Mouse (Mus musculus) cerebral cortex, adult 2 months (tissue): Measurements from ENCODE around the gene Exog.

Experiments
- WGBS: fragments of 180-500 bp; shearing (Covaris S2); methylation state at CpG from one replicate; pipeline ENCODE4 v1.1.7; 2018; 5-methylcytosine and 5-hydroxymethylcytosine counted together

Gene Exog

DNA sequence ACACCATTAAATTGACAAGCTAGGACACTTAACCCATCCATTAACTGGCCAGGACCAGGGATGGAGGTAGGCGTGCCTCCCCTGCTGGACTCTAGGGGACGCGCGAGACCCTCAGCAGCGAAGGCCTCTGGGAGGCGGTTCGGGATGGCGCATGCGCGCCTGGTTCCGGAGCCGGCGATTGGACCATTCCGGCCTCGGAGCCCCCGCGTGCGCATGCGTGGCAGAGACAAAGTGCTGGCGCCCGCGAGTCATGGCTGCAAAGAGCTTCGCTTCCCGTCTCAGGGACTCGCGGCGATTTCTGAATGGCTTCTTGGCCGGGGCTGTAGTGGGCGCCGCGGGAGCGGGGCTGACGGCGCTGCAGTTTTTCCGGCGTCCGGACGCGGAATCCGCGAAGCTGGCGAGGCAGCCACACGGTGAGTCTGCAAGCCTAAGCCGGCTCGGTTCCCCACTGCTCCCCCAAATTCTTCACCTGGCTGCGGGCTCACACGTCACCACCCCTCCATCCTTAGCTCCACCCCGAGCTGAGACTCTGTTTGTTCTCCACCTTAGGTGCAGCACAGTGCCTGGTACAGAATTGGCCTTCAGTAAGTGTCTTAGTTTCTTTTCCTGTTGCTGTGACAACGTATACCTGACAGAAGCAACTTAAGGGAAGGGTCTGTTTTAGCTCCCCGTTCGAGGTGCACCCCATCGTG lies at the start of gene Exog:
Gene Exog, plus strand, starts transcription at position 206 of the 692 bp plus-strand sequence.
- under 1% methylated on average over 52 of the region's 52 CpGs for WGBS

DNA sequence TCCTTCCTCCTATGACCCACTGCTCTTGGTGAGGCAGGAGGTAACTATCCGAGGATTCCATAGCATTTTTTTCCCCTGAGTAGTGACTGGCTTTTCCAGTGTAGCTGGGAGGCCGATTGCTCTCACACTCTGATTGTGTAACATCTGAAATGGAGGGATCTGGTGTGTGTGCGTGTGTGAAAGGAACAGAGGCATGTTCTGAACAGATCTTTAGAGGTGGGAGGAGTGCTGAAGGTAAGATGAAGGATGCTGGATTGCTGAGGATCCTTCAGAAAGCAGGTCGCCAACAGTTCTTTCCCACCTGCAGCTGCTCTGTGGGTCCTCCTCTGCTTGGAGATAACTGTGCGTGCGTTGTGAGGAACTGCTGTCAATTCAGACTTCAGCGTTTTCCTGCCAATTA lies 43.4 kb upstream of the Exog start:
- 3% methylated on average over 7 of the region's 7 CpGs for WGBS

DNA sequence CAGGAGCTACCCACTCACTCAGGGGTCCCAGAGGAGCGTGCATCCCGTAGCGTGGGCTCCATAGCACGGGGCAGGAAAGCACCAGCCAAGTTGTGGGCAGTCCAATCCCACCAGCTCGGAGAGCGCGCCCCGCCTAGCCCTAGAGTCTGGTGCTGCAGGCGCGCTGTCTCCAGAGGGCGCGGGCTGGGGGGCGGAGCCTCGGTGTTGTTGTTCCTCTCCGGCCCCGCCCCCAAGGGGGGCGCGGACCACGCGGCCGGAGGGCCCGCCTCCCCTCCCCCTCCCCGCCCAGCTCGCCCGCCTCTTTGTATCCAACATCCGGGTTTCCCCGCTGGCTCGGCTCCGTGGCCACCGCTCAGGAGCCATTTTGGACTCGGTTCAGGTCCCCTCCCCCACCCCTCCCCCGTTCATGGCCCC lies 42.9 kb upstream of the Exog start, which contains the start of gene Acvr2b:
Gene Acvr2b, plus strand, starts transcription at position 318 of the 414 bp plus-strand sequence.
- under 1% methylated on average over 32 of the region's 32 CpGs for WGBS

DNA sequence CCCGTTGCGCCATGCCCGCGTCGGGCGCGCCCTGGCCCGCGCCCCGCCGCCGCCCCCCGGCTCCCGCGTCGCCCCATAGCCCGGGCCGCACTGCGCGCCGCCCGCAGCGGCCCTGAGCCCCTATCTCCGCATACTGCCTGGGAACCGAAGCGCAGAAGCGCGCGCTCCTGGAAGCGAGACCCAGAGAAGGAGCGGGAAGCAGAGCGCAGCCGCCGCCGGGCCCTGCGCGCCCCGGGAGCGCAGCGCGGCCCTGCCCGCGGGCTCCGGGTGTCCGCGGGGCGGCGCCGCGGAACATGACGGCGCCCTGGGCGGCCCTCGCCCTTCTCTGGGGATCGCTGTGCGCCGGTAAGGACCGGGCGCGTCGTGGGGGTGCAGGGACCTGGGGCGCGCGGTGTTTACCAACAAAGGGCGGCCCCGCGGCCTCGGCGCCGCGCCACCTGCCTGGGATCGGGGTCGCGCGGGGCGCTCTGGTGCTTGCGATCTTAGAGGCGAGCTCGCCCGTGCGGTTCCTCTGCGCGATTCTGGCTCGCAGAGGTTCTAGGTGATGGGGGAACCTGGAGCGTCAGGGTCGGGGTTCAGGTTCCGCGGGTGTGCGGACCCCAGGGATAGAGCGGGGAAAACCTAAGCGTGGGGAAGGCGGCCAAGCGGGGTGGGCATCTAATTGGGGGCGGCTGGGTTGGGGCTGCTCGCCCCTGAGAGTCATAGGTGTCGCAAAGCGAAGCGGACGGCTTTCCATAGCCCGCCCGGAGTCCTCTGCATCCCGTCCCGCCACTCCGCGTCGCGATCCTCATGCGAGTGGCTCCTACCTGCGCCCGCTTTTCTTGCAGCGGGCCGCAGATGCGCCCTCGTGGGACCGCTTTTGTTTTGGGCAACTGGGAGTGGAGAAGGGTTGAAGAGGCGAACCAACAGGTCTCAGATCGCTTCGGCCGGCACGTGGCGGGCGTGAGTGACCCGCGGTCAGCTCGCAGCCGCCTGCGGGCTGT lies 42.2 kb upstream of the Exog start:
- under 1% methylated on average over 126 of the region's 127 CpGs for WGBS

DNA sequence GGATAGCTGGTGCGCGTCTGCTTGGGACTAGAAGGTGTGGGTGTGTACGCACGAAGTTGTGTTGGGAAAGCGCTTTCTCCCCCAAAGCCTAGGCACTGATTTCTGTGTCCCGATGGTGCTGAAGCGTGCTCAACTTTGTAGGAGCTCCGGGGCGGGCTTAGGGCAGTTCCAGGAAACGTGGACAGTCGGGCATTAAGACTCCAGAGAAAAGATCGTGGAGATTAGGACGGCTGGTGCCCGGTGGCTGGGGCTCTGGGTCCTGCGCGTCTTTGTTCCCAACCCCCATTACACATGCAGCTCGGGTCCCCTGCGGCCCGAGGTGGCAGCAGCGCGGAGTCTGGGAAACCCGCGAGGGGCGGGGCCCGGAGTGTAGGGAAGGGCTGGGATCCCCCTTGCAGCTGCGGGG lies 41.5 kb upstream of the Exog start:
- under 1% methylated on average over 26 of the region's 26 CpGs for WGBS

DNA sequence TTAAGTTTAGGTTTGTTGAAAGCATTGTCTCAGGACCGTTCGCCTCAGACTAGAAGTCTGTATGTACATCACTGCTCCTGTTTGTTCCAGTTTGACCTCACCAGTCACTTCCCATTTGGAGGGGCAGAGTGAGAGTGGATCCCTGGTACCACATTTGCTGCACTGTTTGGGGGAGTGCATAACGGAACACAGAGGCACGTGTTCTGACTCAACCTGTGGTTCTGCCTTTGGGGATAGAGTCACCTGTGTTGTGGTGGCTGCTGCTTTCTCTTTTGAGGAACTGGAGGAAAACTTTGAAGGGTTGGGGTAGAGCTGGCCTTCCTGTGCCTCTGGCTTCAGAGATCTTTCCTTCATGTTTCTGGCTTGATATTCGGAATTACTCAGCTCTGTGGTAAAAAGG lies 40.7 kb upstream of the Exog start:
- 72% methylated on average over 5 of the region's 5 CpGs for WGBS

DNA sequence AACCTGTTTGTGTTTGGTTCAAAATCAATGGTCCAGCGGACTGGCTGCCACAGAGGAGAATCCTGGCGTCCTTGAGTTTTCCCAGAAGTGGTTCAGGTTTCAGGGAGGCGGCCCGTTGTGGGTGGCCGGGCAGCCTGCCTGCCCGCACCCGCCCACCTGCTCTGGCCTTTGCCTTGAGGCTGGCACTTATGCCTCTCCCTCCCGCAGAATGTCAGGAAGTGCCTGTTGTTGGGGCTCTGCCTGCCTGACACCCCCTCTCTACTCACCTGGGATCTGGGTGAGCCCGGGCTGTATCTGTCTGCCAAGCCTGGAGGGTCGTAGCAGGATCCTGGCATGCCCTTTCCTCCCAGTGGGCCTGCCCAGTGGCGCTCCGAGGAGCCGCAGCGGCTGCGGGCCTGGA lies 36.9 kb upstream of the Exog start:
- WGBS, result 90% methylated on average over 15 of the region's 15 CpGs

DNA sequence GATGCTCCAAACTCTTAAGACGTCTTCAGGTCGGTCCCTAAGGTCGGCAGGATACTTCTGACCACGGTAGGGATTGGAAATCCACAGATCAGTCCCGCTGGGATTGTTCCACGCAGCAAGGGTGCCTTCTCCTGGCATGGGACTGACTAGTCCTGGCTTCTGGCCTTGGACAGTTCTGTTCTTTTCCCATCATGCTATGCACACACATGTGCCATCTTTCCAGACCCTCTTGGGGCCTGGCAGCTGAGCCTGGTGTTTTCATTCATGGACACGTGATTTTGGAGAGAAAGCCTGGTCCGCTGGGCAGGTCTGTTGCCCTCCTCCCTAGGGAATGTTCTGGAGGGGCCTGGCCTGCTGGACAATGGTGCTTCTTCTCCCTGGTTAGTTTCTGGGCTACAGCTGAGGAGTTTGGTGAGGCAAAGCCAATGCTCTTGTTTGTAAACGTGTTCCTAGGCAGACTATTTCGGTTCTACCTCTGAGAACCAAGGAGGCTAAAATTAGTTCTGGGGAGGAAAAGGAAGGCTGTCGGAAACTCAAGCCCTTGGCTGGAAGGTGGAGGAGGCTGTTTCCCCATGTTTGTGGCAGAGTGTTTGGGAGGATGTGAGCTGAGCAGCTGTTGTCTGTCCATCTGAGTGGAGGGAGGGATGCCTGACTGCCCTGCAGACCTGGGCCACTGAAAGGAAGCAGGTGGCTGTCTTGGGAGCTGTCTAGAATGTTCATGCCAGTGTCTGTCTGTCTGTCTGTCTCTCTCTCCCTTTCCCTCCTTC lies 35.7 kb upstream of the Exog start:
- 51% methylated on average over 11 of the region's 11 CpGs for WGBS

DNA sequence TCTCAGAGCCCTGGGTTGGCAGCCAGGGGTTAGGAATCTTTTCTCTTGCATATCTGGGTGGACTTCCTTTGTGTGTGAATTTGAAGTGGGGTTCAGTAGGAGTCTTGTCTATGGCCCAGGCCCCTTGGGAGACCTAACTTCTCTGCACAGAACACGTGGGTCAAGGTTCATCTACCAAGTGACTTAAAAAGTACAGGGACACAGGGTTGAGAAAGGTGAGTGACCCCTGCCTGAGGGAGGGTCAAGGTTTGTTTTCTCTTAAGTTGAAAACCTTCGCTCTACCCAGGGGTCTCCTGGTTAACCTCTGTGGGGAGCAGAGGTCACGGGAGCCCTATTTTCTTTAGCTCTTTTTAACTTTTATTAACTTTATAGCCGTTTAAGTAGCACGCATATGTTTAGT lies 34.9 kb upstream of the Exog start:
- 92% methylated on average over 5 of the region's 5 CpGs for WGBS

DNA sequence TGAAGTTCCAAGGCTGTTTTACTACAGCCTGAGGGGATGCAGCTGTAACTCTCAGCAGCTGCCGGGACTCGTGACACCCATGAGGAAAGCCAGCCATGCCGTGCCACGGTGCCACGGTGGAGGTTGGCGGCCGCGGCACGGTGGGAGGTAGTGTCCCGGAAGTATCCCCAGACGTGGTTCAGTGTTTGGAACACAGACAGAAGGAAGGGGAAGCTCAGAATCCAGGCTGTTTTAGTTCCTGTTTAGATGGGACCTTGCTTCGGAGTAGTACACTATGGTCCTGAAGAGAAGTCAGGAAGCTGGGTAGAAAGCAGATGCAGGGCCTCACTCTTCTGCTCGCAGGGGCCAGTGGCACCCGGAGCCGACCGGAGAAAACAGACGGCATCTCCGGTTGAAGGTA lies 26.7 kb upstream of the Exog start:
- 66% methylated on average over 18 of the region's 18 CpGs for WGBS

DNA sequence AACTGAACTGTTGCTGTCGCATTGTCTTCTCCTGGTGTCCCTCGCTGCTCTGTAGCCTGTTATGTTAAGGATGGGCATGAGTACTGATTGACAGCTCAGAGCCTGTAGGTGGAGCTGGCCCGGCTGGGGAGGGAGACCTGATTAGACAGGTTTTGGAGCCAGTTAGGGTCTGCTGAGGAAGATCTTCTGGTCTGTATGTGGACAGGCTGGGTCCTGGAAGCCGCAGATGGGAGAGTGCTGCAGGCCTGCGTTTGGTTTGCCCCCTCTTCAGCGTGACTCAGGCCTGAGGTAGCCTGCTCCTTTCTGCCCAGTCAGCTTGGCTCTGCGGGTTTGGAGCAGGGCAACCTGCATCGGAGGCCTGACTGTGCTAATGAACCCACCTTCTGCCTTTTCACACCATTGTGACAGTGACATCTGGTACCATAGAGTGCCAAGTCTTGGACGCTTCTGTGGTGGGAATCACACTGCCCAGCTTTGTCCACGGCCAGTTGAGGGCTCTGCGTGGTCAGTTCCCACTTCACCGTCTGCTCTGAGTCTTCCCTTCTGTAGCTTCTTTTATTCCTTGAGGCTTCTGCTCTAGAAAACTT lies 24.8 kb upstream of the Exog start:
- WGBS, result 77% methylated on average over 12 of the region's 12 CpGs

DNA sequence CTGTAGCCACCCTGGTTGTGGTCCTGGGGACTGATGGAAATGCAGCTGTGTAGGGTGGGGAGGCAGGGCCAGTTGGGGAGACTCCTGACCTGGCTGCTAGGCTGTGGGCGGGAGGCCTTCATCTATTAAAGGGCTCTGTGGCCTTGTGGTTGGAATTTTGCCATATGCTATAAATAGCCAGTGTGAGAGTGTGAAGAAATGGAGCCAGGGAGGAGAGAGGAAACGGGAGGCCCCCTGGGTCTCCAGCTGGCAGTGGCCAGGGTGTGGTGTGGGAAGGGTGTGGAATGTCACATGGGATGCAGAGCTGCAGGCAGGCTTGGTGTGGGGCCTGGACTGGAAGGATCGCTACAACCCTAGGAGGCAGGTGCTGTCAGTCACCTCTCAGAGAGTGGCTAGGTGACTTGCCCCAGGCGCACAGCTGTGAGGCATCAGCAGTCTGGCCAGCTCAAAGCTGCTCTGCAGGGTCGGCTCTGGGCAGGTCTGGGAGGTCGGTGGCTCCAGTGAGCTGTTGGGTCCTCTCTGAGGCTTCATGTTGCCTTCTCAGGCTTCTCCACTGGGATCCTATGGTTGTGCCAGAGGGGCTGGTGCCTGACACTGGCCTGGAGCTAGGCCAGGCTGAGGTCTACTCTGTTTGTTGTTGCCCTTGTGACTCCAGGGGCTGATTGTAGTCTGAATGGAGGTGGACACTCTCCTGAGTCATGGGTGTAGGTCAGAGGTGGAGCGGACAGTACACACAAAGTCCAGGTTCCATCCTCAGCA lies 19.3 kb upstream of the Exog start:
- WGBS, result 54% methylated on average over 7 of the region's 7 CpGs

DNA sequence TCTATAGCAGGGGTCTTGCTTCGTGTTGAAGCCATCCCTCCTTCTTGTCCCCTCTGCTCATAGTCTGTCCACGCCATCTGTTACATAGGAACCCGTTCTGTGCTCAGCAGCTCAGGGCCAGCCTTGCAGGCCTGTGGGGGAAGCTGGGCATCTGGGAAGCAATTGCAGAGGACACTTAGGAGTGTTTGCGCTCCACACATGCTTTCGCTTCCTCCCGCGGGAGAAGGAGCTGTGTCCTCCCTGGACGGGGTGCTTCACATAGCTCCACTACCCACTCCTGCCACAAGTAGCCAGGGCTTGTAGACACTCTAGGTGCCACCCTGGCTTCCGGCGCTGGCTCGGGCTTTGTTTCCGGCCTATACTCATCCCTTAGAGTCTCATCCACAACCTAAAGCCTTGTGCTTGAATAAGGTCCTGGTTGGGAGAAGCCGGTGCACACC lies 18.7 kb upstream of the Exog start:
- 81% methylated on average over 13 of the region's 13 CpGs for WGBS

DNA sequence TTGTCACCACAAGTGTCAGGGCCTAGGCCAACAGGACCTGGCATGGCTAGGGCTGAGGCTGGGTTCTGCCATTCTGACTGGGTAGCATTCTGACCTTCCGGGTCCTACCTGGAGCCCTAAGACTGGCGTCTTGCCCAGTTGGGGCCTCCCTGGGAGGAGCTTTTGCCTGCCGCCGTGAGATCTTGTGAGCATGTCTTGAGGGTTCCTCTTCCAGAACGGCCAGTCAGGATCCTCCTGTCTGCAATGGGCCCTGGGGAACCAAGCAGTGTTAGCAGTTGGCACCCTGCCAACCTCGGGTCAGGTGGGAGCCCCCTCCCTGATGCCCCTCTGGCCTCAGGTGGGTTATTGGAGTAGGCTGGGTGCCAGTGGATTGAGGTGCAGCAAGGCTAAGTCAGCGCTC lies 18.3 kb upstream of the Exog start:
- whole genome bisulfite sequencing, result 71% methylated on average over 7 of the region's 7 CpGs

DNA sequence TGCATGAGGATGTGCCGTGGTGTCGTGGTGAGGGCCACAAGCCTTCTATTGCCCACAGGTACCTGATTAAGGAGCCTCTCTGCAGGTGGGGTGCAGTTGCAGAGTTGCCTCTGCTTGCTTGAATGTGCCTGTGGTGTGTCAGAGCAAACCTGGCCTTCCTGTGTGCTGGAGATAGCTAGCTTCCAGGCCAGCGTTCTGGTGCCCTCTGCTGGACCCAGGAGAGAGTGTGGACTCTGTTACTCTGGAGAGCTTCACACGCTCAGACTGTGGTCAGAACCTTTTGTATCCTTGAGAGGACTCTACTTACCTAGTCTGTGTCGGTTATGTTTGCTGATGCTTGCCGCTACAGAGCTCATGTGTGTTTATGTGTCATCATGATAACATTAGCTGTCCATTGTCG lies 14.4 kb upstream of the Exog start:
- WGBS, result 41% methylated on average over 7 of the region's 7 CpGs

DNA sequence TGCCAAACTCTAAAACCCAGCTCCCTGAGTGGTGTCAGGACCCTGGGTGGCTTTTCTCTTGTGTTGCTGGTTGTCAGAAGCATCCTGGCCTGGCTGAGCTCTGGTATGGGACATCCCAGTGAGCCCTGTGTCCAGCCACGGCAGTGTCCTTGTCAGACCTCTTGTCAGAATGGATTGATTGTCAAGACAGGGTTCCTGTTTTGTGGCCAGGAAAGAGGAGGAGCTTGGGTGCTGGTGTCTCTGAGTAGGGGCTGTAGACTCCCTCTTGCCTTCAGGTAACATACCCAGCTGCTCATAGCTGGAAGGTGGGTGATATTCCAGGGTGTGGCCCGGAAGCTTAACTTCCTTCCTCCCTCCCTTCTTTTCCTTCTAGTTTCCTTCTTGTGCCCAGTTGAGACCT lies 8.9 kb upstream of the Exog start:
- 88% methylated on average over 2 of the region's 2 CpGs for WGBS

DNA sequence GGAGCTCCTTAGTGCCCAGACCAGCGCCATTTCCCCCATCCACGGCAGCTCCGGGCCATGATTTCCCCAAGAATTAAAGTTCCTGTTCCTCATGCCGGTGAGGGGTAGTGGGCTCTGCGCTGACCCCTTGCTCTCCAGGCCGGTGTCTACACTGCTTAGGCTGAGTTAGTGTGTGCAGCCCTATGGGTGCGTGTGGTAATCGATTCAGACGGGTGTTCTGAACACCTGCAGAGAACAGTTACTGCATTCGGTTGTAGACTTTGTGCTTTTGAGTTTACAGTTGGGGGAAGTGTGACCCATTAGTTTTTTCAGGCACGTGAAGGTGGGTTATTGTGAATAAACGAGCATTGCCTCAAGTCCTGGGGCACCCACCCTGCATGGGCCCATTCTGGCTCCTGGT lies 6.7 kb upstream of the Exog start:
- WGBS, result 72% methylated on average over 12 of the region's 12 CpGs

DNA sequence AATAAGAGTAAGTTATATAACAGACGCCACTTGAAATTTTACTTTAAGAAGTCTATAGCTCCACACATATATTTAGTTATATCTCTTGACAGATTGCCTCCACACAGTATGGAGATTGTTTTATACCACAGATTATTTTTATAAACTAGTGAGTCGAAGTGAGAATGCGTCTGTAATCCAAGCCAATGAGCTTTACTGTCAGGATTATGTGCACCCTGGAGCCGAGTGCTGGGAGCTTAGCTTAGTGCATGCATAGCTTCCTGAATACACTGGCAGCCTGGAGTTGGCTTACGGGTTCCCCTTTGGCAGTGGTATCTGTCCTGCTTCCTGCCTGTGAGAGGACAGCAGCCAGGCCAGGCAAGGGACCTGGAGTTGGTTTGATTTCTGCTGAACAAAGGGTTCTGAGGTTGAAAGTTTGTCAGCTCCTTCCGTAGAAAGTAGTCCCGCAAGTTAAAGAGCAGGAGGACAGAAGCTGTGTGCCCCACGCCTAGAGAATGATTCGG lies 6.2 kb upstream of the Exog start:
- WGBS, result 59% methylated on average over 9 of the region's 9 CpGs

DNA sequence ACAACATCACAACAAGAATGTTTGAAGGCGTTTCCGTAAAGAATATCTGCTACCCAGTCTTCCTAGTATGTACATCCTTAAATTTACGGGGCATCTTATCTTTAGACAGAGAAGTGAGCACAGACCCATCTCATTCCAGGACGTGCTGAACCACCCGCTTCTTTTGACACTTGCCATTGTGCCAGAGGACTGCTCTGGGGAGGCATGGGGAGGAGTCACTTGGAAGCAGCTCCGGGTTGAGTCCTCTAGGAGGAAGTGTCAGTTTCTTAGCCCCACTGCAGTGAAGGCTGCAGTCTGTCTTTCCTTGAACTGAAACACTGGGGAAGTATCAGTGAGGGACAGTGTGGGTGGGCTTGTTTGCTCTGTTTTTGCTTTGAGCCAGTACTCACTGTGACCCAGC lies 994 bp downstream of the Exog start:
- 21% methylated on average over 6 of the region's 6 CpGs for WGBS

DNA sequence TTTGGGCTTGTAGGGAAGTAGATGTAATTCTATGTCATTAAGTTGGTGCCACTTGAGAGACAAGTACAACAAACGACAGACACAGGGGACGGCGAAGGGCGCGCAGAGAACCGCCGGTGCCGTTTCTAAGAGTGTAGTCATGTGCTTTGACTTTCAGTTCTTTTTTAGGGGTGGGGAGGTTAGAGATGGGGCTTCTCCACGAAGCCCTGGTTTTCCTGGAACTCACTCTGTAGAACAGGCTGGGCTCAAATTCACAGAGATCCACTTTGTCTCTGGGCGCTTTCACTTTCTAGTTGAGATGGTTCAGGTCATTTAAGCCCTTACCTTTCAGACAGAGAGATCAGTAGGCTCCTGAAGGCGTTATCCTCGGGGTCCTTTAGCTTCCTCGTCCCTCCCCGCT lies 11.2 kb downstream of the Exog start:
- 92% methylated on average over 14 of the region's 14 CpGs for WGBS

DNA sequence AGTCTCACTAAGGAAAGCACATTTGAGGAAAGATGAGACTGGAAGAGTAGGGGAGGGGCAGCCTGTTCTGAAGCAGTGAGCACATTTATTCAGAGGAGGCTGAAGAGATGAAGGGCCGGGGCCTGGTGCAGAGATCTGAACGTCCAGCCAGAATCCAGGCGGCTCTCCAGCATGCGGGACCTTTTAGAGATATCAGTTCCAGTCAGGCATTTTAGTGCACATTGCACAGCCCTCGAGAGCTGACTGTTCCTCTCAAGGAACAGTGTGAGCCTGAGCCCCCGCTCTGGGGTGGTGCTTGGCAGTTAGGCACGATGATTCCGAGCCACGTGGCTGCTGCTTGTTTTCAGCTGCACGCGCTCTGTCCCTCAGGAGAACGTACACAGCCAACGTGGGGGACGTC lies 12.4 kb downstream of the Exog start:
- 80% methylated on average over 14 of the region's 14 CpGs for WGBS
